11 mouse cellular contexts compared by ENCODE assay signal in genomic region chr4:154481771-154482637, GRCm38 (mm10).
DNase-seq lines count a peak whose midpoint lies in the region; ATAC-seq and TF ChIP-seq lines count a peak whose summit lies in the region.
"Had no signal": no experiment of that assay in that cellular context is flagged by ENCODE, and none has a peak within 500 bp of the region (broad histone marks: within the 10 kb centered on the region; RNA-seq: fewer than 3 reads in every experiment).

No protein-coding gene starts in this region.

- no peak for DNase-seq in forebrain, embryonic 10.5 days (ENCODE audit: extremely low spot score, low spot score)
- DNase-seq in layer of hippocampus, adult 2 months (ENCODE audit: low spot score in 2 of 2) = no peak
- DNase-seq in layer of hippocampus, postnatal 10 days (ENCODE audit: low spot score in 2 of 2) = no peak
- DNase-seq in heart, postnatal 10 days = peak; percentile 38 to 39
- peak; percentile 45 for DNase-seq in lung, postnatal 25 days (ENCODE audit: low spot score)
- DNase-seq in urinary bladder, postnatal 14 days (ENCODE audit: low spot score) = no peak
- DNase-seq: adrenal gland, adult 8-10 months; thymus, postnatal 4 days had no signal

- H3K27me3 ChIP-seq in forebrain, embryonic 10.5 days (ENCODE audit: poor library complexity, severe bottlenecking) = peaks cover 99% of the 10 kb centered on the region
- peaks cover 42% of the 10 kb centered on the region; the same call in 1 of the 2 replicates for H3K27me3 ChIP-seq in forebrain, embryonic 13.5 days

- no peaks in the 10 kb centered on the region for H3K36me3 ChIP-seq in forebrain, embryonic 10.5 days (replicated peaks)
- H3K36me3 ChIP-seq in forebrain, embryonic 13.5 days (ENCODE audit: poor library complexity, severe bottlenecking) = no peaks in the 10 kb centered on the region
- H3K36me3 ChIP-seq: midbrain, embryonic 15.5 days had no signal

- no peak for ATAC-seq in forebrain, embryonic 13.5 days
- ATAC-seq in megakaryocyte, adult 5-6 weeks (ENCODE audit: poor library complexity, severe bottlenecking) = no peak
- ATAC-seq: midbrain, embryonic 15.5 days had no signal

- no peak overlapping the region for H3K4me3 ChIP-seq in forebrain, embryonic 10.5 days
- H3K4me3 ChIP-seq in forebrain, embryonic 13.5 days = no peak overlapping the region
- no peak overlapping the region for H3K4me3 ChIP-seq in layer of hippocampus, adult 2 months
- H3K4me3 ChIP-seq: midbrain, embryonic 15.5 days had no signal

- no peak overlapping the region for H3K9ac ChIP-seq in forebrain, embryonic 13.5 days
- H3K9ac ChIP-seq: midbrain, embryonic 15.5 days had no signal

- H3K4me2 ChIP-seq in forebrain, embryonic 13.5 days = no peak overlapping the region
- H3K4me2 ChIP-seq: midbrain, embryonic 15.5 days had no signal

- TF ChIP-seq CTCF in layer of hippocampus, adult 2 months (conservative IDR thresholded peaks at IDR 0.05) = no peak

- intact Hi-C loops in heart, postnatal 10 days (cut with DNase I) = no loop called here

- WGBS in forebrain, embryonic 10.5 days = 71% methylated on average over 14 of the region's 14 CpGs
- WGBS in forebrain, embryonic 13.5 days = 75% methylated on average over 14 of the region's 14 CpGs

- H3K27ac ChIP-seq in forebrain, embryonic 10.5 days = peak overlapping the region; percentile 44; the same call in 1 of the 2 replicates
- H3K27ac ChIP-seq in forebrain, embryonic 13.5 days = no peak overlapping the region
- peak overlapping the region; percentile 84 for H3K27ac ChIP-seq in layer of hippocampus, adult 2 months
- H3K27ac ChIP-seq: midbrain, embryonic 15.5 days had no signal

- peaks cover 77% of the 10 kb centered on the region for H3K4me1 ChIP-seq in forebrain, embryonic 10.5 days
- peaks cover 22% of the 10 kb centered on the region for H3K4me1 ChIP-seq in forebrain, embryonic 13.5 days
- H3K4me1 ChIP-seq: midbrain, embryonic 15.5 days had no signal

- H3K9me3 ChIP-seq in forebrain, embryonic 10.5 days = no peaks in the 10 kb centered on the region
- no peaks in the 10 kb centered on the region for H3K9me3 ChIP-seq in forebrain, embryonic 13.5 days (replicated peaks)
- H3K9me3 ChIP-seq: midbrain, embryonic 15.5 days had no signal

Comparison
In these comparisons a context has a peak if more than half of its experiments do, and no peak if none do; other contexts are left out.
1. DNase-seq: peak in heart, postnatal 10 days (2 of 2) and lung, postnatal 25 days (single experiment); none in forebrain, embryonic 10.5 days (single experiment), layer of hippocampus, adult 2 months (0 of 2), layer of hippocampus, postnatal 10 days (0 of 2) and urinary bladder, postnatal 14 days (single experiment).